Mouse (Mus musculus) stomach, embryonic 15.5 days (tissue): ENCODE results near the gene Nme7. TPM values are rescaled to one million over a fixed set of nuclear protein-coding genes. Genes with fewer than 3 reads are reported as not detected.
A peak's percentile ranks its signal among the peaks of the same experiment; 100 is the strongest.

ENCODE experiments used
- ATAC-seq: fragments of 200-750 bp; cut with Nextera tagmentation; 2 replicates; pipeline ENCODE4 v1.8.0; 2017; ENCODE audit warnings: low read depth, moderate number of reproducible peaks, moderate TSS enrichment; ENCODE audit not compliant: insufficient read depth, low FRiP score
- H3K27ac ChIP-seq: fragments of 300-500 bp; sonication (generic); 2 replicates; pipeline ENCODE4 v1.5.1; 2015; ENCODE audit warnings: mild to moderate bottlenecking, inconsistent platforms
- H3K27me3 ChIP-seq: fragments of 300-500 bp; sonication (generic); replicated peaks from 2 replicates; pipeline ENCODE4 v1.6.1; 2015; ENCODE audit warnings: inconsistent platforms
- H3K36me3 ChIP-seq: fragments of 300-500 bp; sonication (generic); 2 replicates; pipeline ENCODE4 v1.6.1; 2015; ENCODE audit warnings: inconsistent platforms
- H3K4me1 ChIP-seq: fragments of 300-500 bp; sonication (generic); 2 replicates; pipeline ENCODE4 v1.6.1; 2015; ENCODE audit warnings: inconsistent platforms
- H3K4me2 ChIP-seq: fragments of 300-500 bp; sonication (generic); 2 replicates; pipeline ENCODE4 v1.6.1; 2015; ENCODE audit warnings: mild to moderate bottlenecking, inconsistent platforms
- H3K4me3 ChIP-seq: fragments of 300-500 bp; sonication (generic); replicated peaks from 2 replicates; pipeline ENCODE4 v1.5.1; 2015; ENCODE audit warnings: inconsistent platforms
- H3K9ac ChIP-seq: fragments of 300-500 bp; sonication (generic); 2 replicates; pipeline ENCODE4 v1.6.1; 2015; ENCODE audit warnings: inconsistent platforms
- H3K9me3 ChIP-seq: fragments of 300-500 bp; sonication (generic); 2 replicates; pipeline ENCODE4 v1.6.1; 2016; ENCODE audit warnings: inconsistent platforms
- WGBS: fragments of 180-500 bp; shearing (Covaris S2); methylation state at CpG from one replicate; pipeline ENCODE4 v1.1.7; 2015; 5-methylcytosine and 5-hydroxymethylcytosine counted together
- polyA plus RNA-seq: library from polyadenylated mRNA; unstranded; fragments of >200 nt; fragmentation: Nextera tagmentation; extraction: Ambion mirVana; gene quantifications from 2 replicates; pipeline ENCODE4 v1.2.1, GENCODE M21; 2015

Nme7 gene
- polyA plus RNA-seq, 1 experiment from 2014 or later: 31.2 TPM

GRCm38 (mm10) chr1:164321408-164321807 lies 17.5 kb downstream of the Nme7 start:
- no peak overlapping the region for H3K4me3 ChIP-seq
- H3K9ac ChIP-seq: no peak overlapping the region
- peaks cover 6% of the 10 kb centered on the region; the same call in 1 of the 2 replicates for H3K4me1 ChIP-seq
- H3K27ac ChIP-seq: 0 out of 2 replicates have a peak overlapping the region, but pooled peaks have one; percentile 9
- no peak for ATAC-seq
- H3K9me3 ChIP-seq: no peaks in the 10 kb centered on the region
- H3K4me2 ChIP-seq: no peak overlapping the region
- WGBS: 74% methylated on average over 10 of the region's 10 CpGs
- no peaks in the 10 kb centered on the region for H3K27me3 ChIP-seq
- H3K36me3 ChIP-seq: no peaks in the 10 kb centered on the region

GRCm38 (mm10) chr1:164322987-164323650 lies 19.2 kb downstream of the Nme7 start:
- no peak overlapping the region for H3K4me3 ChIP-seq
- no peaks in the 10 kb centered on the region for H3K9me3 ChIP-seq
- no peaks in the 10 kb centered on the region for H3K27me3 ChIP-seq
- H3K27ac ChIP-seq: no peak overlapping the region
- 61% methylated on average over 8 of the region's 8 CpGs for WGBS
- H3K4me2 ChIP-seq: no peak overlapping the region
- peaks cover 10% of the 10 kb centered on the region; the same call in 1 of the 2 replicates for H3K4me1 ChIP-seq
- H3K9ac ChIP-seq: no peak overlapping the region
- H3K36me3 ChIP-seq: no peaks in the 10 kb centered on the region
- no peak for ATAC-seq

- Histone ChIP-seq H3K4me3 (no peak overlapping the region), H3K4me2 (no peak overlapping the region), H3K27ac (no peak overlapping the region), H3K9me3 (no peaks in the 10 kb centered on the region), H3K4me1 (peaks cover 12% of the 10 kb centered on the region; the same call in 1 of the 2 replicates), H3K27me3 (no peaks in the 10 kb centered on the region), H3K36me3 (no peaks in the 10 kb centered on the region), H3K9ac (no peak overlapping the region)
- no peak for ATAC-seq
- 74% methylated on average over 4 of the region's 4 CpGs for WGBS
Observed at GRCm38 (mm10) chr1:164324221-164324620, 20.3 kb downstream of the Nme7 start.

- H3K36me3 ChIP-seq: no peaks in the 10 kb centered on the region
- no peak overlapping the region for H3K9ac ChIP-seq
- peaks cover 8% of the 10 kb centered on the region; the same call in 1 of the 2 replicates for H3K4me1 ChIP-seq
- no peaks in the 10 kb centered on the region for H3K27me3 ChIP-seq
- H3K9me3 ChIP-seq: no peaks in the 10 kb centered on the region
- H3K4me3 ChIP-seq: no peak overlapping the region
- no peak overlapping the region for H3K4me2 ChIP-seq
- WGBS: 69% methylated on average over 2 of the region's 2 CpGs
- H3K27ac ChIP-seq: no peak overlapping the region
- ATAC-seq: no peak
Observed at GRCm38 (mm10) chr1:164324878-164325277, 21.0 kb downstream of the Nme7 start.

GRCm38 (mm10) chr1:164326600-164327155 lies 22.8 kb downstream of the Nme7 start:
- Histone ChIP-seq H3K4me1 (peaks cover 6% of the 10 kb centered on the region; the same call in 1 of the 2 replicates), H3K27me3 (no peaks in the 10 kb centered on the region), H3K27ac (no peak overlapping the region), H3K36me3 (0 out of 2 replicates have a peak, but pooled peaks cover 4% of the 10 kb centered on the region), H3K9ac (no peak overlapping the region), H3K4me2 (no peak overlapping the region), H3K9me3 (no peaks in the 10 kb centered on the region), H3K4me3 (no peak overlapping the region)
- ATAC-seq: peak; percentile 72; the same call in 1 of the 2 replicates
- WGBS: 50% methylated on average over 6 of the region's 6 CpGs

- ATAC-seq: no peak
- H3K4me3 ChIP-seq: no peak overlapping the region
- peak overlapping the region; percentile 51; the same call in 1 of the 2 replicates for H3K27ac ChIP-seq
- H3K27me3 ChIP-seq: no peaks in the 10 kb centered on the region
- 44% methylated on average over 7 of the region's 7 CpGs for WGBS
- no peaks in the 10 kb centered on the region for H3K9me3 ChIP-seq
- H3K4me2 ChIP-seq: no peak overlapping the region
- H3K4me1 ChIP-seq: peaks cover 6% of the 10 kb centered on the region; the same call in 1 of the 2 replicates
- 0 out of 2 replicates have a peak, but pooled peaks cover 4% of the 10 kb centered on the region for H3K36me3 ChIP-seq
- no peak overlapping the region for H3K9ac ChIP-seq
Observed at GRCm38 (mm10) chr1:164327764-164328163, 23.8 kb downstream of the Nme7 start.

- ATAC-seq: no peak
- Histone ChIP-seq H3K4me2 (no peak overlapping the region), H3K27me3 (no peaks in the 10 kb centered on the region), H3K27ac (no peak overlapping the region), H3K9me3 (no peaks in the 10 kb centered on the region), H3K4me3 (no peak overlapping the region), H3K4me1 (peaks cover 3% of the 10 kb centered on the region; the same call in 1 of the 2 replicates), H3K9ac (no peak overlapping the region), H3K36me3 (0 out of 2 replicates have a peak, but pooled peaks cover 6% of the 10 kb centered on the region)
- WGBS: 89% methylated on average over 11 of the region's 11 CpGs
Observed at GRCm38 (mm10) chr1:164332559-164332958, 28.6 kb downstream of the Nme7 start.

- ATAC-seq: no peak
- H3K9me3 ChIP-seq: no peaks in the 10 kb centered on the region
- H3K36me3 ChIP-seq: 0 out of 2 replicates have a peak, but pooled peaks cover 6% of the 10 kb centered on the region
- H3K4me1 ChIP-seq: no peaks in the 10 kb centered on the region
- 90% methylated on average over 3 of the region's 3 CpGs for WGBS
- H3K27me3 ChIP-seq: no peaks in the 10 kb centered on the region
- no peak overlapping the region for H3K27ac ChIP-seq
- H3K9ac ChIP-seq: no peak overlapping the region
- no peak overlapping the region for H3K4me2 ChIP-seq
- H3K4me3 ChIP-seq: no peak overlapping the region
Observed at GRCm38 (mm10) chr1:164335435-164335834, 31.5 kb downstream of the Nme7 start.

GRCm38 (mm10) chr1:164335846-164336245 lies 31.9 kb downstream of the Nme7 start:
- Histone ChIP-seq H3K27me3 (no peaks in the 10 kb centered on the region), H3K4me1 (no peaks in the 10 kb centered on the region), H3K27ac (no peak overlapping the region), H3K9ac (no peak overlapping the region), H3K36me3 (0 out of 2 replicates have a peak, but pooled peaks cover 3% of the 10 kb centered on the region), H3K4me3 (no peak overlapping the region), H3K4me2 (no peak overlapping the region), H3K9me3 (no peaks in the 10 kb centered on the region)
- WGBS: 78% methylated on average over 4 of the region's 4 CpGs
- no peak for ATAC-seq

- Histone ChIP-seq H3K9ac (no peak overlapping the region), H3K36me3 (peaks cover 8% of the 10 kb centered on the region; the same call in 1 of the 2 replicates), H3K4me3 (no peak overlapping the region), H3K27me3 (no peaks in the 10 kb centered on the region), H3K4me2 (no peak overlapping the region), H3K9me3 (no peaks in the 10 kb centered on the region), H3K27ac (no peak overlapping the region), H3K4me1 (no peaks in the 10 kb centered on the region)
- ATAC-seq: no peak
- WGBS: 80% methylated on average over 3 of the region's 3 CpGs
Observed at GRCm38 (mm10) chr1:164342161-164342560, 38.2 kb downstream of the Nme7 start.

- no peaks in the 10 kb centered on the region for H3K27me3 ChIP-seq
- peak overlapping the region; percentile 63 for H3K27ac ChIP-seq
- H3K4me3 ChIP-seq: no peak overlapping the region
- 60% methylated on average over 3 of the region's 3 CpGs for whole genome bisulfite sequencing
- H3K36me3 ChIP-seq: peaks cover under 1% of the 10 kb centered on the region; the same call in 1 of the 2 replicates
- H3K4me1 ChIP-seq: no peaks in the 10 kb centered on the region
- peak; percentile 86 for ATAC-seq
- H3K9ac ChIP-seq: no peak overlapping the region
- no peak overlapping the region for H3K4me2 ChIP-seq
- no peaks in the 10 kb centered on the region for H3K9me3 ChIP-seq
Observed at GRCm38 (mm10) chr1:164353443-164353842, 49.5 kb downstream of the Nme7 start.

GRCm38 (mm10) chr1:164357995-164358394 lies 54.1 kb downstream of the Nme7 start:
- no peak overlapping the region for H3K4me3 ChIP-seq
- H3K4me1 ChIP-seq: no peaks in the 10 kb centered on the region
- H3K4me2 ChIP-seq: no peak overlapping the region
- no peak overlapping the region for H3K9ac ChIP-seq
- ATAC-seq: no peak
- no peaks in the 10 kb centered on the region for H3K27me3 ChIP-seq
- H3K36me3 ChIP-seq: no peaks in the 10 kb centered on the region
- WGBS: 61% methylated on average over 3 of the region's 3 CpGs
- no peak overlapping the region for H3K27ac ChIP-seq
- H3K9me3 ChIP-seq: no peaks in the 10 kb centered on the region
